Mouse (Mus musculus): ENCODE results near the gene Ankrd39. TPM values are rescaled to one million over a fixed set of nuclear protein-coding genes. Genes with fewer than 3 reads are reported as not detected.

Gene Ankrd39
- total RNA-seq, 2 experiments from 2014 or later: 16.0 to 18.5 TPM

Small RNA genes within 50 kb of the gene (microRNA-seq; reads per million reads assigned to microRNA genes)
- gene Gm47280: 0 reads per million in 2 experiments

Other genes starting within 250 kb of the Ankrd39 start
- gene Arid5a, start 239.7 kb downstream of the Ankrd39 start, total RNA-seq (2021): 10 to 100 TPM; 27.7 to 27.9 TPM
- 10 to 100 TPM; 69.1 to 74.2 TPM for gene Kansl3, start 178.3 kb downstream of the Ankrd39 start, total RNA-seq (2021)
- gene Fer1l5, start 175.2 kb downstream of the Ankrd39 start, total RNA-seq (2021): not detected
- 10 to 100 TPM; 16.0 to 20.6 TPM for gene Lman2l, start 102.2 kb downstream of the Ankrd39 start, total RNA-seq (2021)
- 1 to 10 TPM; 4.4 to 4.8 TPM for gene Cnnm4, start 75.8 kb downstream of the Ankrd39 start, total RNA-seq (2021)
- gene Cnnm3, start 35.6 kb downstream of the Ankrd39 start, total RNA-seq (2021): 10 to 100 TPM; 14.9 to 15.7 TPM
- 100 to 1,000 TPM; 151 to 159 TPM for gene Ankrd23, start 10.6 kb downstream of the Ankrd39 start, total RNA-seq (2021)
- gene Gm42417, start 8.0 kb downstream of the Ankrd39 start, total RNA-seq (2021): 10 to 100 TPM; 48.6 to 69.8 TPM
- gene Sema4c, start 10.9 kb upstream of the Ankrd39 start, total RNA-seq (2021): 10 to 100 TPM; 26.7 to 31.2 TPM
- under 1 TPM; 0.54 to 0.79 TPM for gene Fam178b, start 135.7 kb upstream of the Ankrd39 start, total RNA-seq (2021)
- 1,000 to 10,000 TPM; 1,651 to 1,714 TPM for gene Cox5b, start 144.0 kb upstream of the Ankrd39 start, total RNA-seq (2021)
- not detected for gene 4933424G06Rik, start 162.7 kb upstream of the Ankrd39 start, total RNA-seq (2021)
- 100 to 1,000 TPM; 124 to 137 TPM for gene Actr1b, start 167.0 kb upstream of the Ankrd39 start, total RNA-seq (2021)
- under 1 TPM; 0.20 to 0.24 TPM for gene Zap70, start 214.4 kb upstream of the Ankrd39 start, total RNA-seq (2021)

All from heart, postnatal 4 days (tissue).